Mouse (Mus musculus) kidney, embryonic 14.5 days (tissue): Measurements from ENCODE around the gene Nvl. TPM values are rescaled to one million over a fixed set of nuclear protein-coding genes. Genes with fewer than 3 reads are reported as not detected.

ENCODE experiments used
- ATAC-seq: fragments of 200-750 bp; cut with Nextera tagmentation; 2 replicates; pipeline ENCODE4 v1.8.0; 2017; ENCODE audit warnings: moderate number of reproducible peaks, mild to moderate bottlenecking, moderate TSS enrichment, moderate library complexity; ENCODE audit not compliant: low FRiP score, low TSS enrichment
- H3K27ac ChIP-seq: fragments of 300-500 bp; sonication (generic); 2 replicates; pipeline ENCODE4 v1.5.1; 2014; ENCODE audit warnings: low read depth, mild to moderate bottlenecking, low read length, moderate library complexity, mixed read lengths
- H3K27me3 ChIP-seq: fragments of 300-500 bp; sonication (generic); 2 replicates; pipeline ENCODE4 v1.6.1; 2014; ENCODE audit warnings: mild to moderate bottlenecking, low read length; ENCODE audit not compliant: control insufficient read depth, insufficient read depth
- H3K36me3 ChIP-seq: fragments of 300-500 bp; sonication (generic); 2 replicates; pipeline ENCODE4 v1.6.1; 2014; ENCODE audit warnings: low read length, mixed read lengths; ENCODE audit not compliant: control insufficient read depth, insufficient read depth
- H3K4me1 ChIP-seq: fragments of 300-500 bp; sonication (generic); 2 replicates; pipeline ENCODE4 v1.6.1; 2014; ENCODE audit warnings: low read length, mixed read lengths; ENCODE audit not compliant: control insufficient read depth, insufficient read depth
- H3K4me2 ChIP-seq: fragments of 300-500 bp; sonication (generic); replicated peaks from 2 replicates; pipeline ENCODE4 v1.6.1; 2014; ENCODE audit warnings: low read depth, mild to moderate bottlenecking, low read length
- H3K4me3 ChIP-seq: fragments of 300-500 bp; sonication (generic); 2 replicates; pipeline ENCODE4 v1.5.1; 2014; ENCODE audit warnings: mild to moderate bottlenecking, low read length
- H3K9ac ChIP-seq: fragments of 300-500 bp; sonication (generic); 2 replicates; pipeline ENCODE4 v1.6.1; 2014; ENCODE audit warnings: low read depth, mild to moderate bottlenecking, low read length, moderate library complexity
- H3K9me3 ChIP-seq: fragments of 300-500 bp; sonication (generic); 2 replicates; pipeline ENCODE4 v1.6.1; 2016; ENCODE audit warnings: low read length; ENCODE audit not compliant: control insufficient read depth
- WGBS: fragments of 180-500 bp; shearing (Covaris S2); extraction: QIAGEN DNeasy Blood & Tissue Kit; methylation state at CpG from one replicate; pipeline ENCODE4 v1.1.7; 2014; 5-methylcytosine and 5-hydroxymethylcytosine counted together
- polyA plus RNA-seq: library from polyadenylated mRNA; unstranded; fragments of >200 nt; fragmentation: Nextera tagmentation; extraction: Ambion mirVana; gene quantifications from 2 replicates; pipeline ENCODE4 v1.2.1, GENCODE M21; 2014

The Nvl gene
- polyA plus RNA-seq, 1 experiment from 2014 or later, result 41.1 TPM

GRCm38 (mm10) chr1:181124145-181124544, 19.9 kb downstream of the Nvl start:
- Histone ChIP-seq H3K9me3 (no peaks in the 10 kb centered on the region), H3K9ac (no peak overlapping the region), H3K4me1 (no peaks in the 10 kb centered on the region), H3K4me2 (no peak overlapping the region), H3K4me3 (no peak overlapping the region), H3K27ac (no peak overlapping the region), H3K36me3 (peaks cover 61% of the 10 kb centered on the region), H3K27me3 (no peaks in the 10 kb centered on the region)
- 94% methylated on average over 2 of the region's 2 CpGs for WGBS
- no peak for ATAC-seq

- H3K36me3 ChIP-seq, result peaks cover 53% of the 10 kb centered on the region
- H3K27me3 ChIP-seq, result no peaks in the 10 kb centered on the region
- no peak overlapping the region for H3K9ac ChIP-seq
- H3K4me1 ChIP-seq, result no peaks in the 10 kb centered on the region
- H3K27ac ChIP-seq, result no peak overlapping the region
- ATAC-seq, result no peak
- H3K4me2 ChIP-seq, result no peak overlapping the region
- no peaks in the 10 kb centered on the region for H3K9me3 ChIP-seq
- no peak overlapping the region for H3K4me3 ChIP-seq
- 89% methylated on average over 4 of the region's 4 CpGs for WGBS
These were observed 26.9 kb downstream of the Nvl start for GRCm38 (mm10) chr1:181117112-181117511.

GRCm38 (mm10) chr1:181090048-181090447, 54.0 kb downstream of the Nvl start:
- peaks cover 40% of the 10 kb centered on the region for H3K36me3 ChIP-seq
- H3K9ac ChIP-seq, result no peak overlapping the region
- H3K9me3 ChIP-seq, result no peaks in the 10 kb centered on the region
- no peaks in the 10 kb centered on the region for H3K4me1 ChIP-seq
- H3K27ac ChIP-seq, result no peak overlapping the region
- WGBS, result 79% methylated on average over 12 of the region's 12 CpGs
- H3K4me3 ChIP-seq, result no peak overlapping the region
- H3K4me2 ChIP-seq, result no peak overlapping the region
- no peak for ATAC-seq
- H3K27me3 ChIP-seq, result no peaks in the 10 kb centered on the region

GRCm38 (mm10) chr1:181084021-181084420, 60.0 kb downstream of the Nvl start:
- Histone ChIP-seq H3K36me3 (no peaks in the 10 kb centered on the region), H3K9ac (no peak overlapping the region), H3K27ac (no peak overlapping the region), H3K9me3 (no peaks in the 10 kb centered on the region), H3K4me1 (no peaks in the 10 kb centered on the region), H3K27me3 (no peaks in the 10 kb centered on the region), H3K4me2 (no peak overlapping the region), H3K4me3 (no peak overlapping the region)
- no peak for ATAC-seq
- 39% methylated on average over 2 of the region's 2 CpGs for WGBS

GRCm38 (mm10) chr1:181073075-181073474, 70.9 kb downstream of the Nvl start:
- no peak for ATAC-seq
- H3K4me2 ChIP-seq, result no peak overlapping the region
- H3K36me3 ChIP-seq, result no peaks in the 10 kb centered on the region
- no peak overlapping the region for H3K9ac ChIP-seq
- WGBS, result 51% methylated on average over 5 of the region's 5 CpGs
- no peaks in the 10 kb centered on the region; the same call in 1 of the 2 replicates for H3K27me3 ChIP-seq
- no peaks in the 10 kb centered on the region for H3K9me3 ChIP-seq
- H3K27ac ChIP-seq, result no peak overlapping the region
- no peaks in the 10 kb centered on the region for H3K4me1 ChIP-seq
- no peak overlapping the region for H3K4me3 ChIP-seq

GRCm38 (mm10) chr1:181069671-181070070, 74.3 kb downstream of the Nvl start:
- Histone ChIP-seq H3K27me3 (no peaks in the 10 kb centered on the region), H3K9me3 (no peaks in the 10 kb centered on the region), H3K27ac (no peak overlapping the region), H3K4me2 (no peak overlapping the region), H3K4me1 (no peaks in the 10 kb centered on the region), H3K9ac (no peak overlapping the region), H3K4me3 (no peak overlapping the region), H3K36me3 (no peaks in the 10 kb centered on the region)
- no peak for ATAC-seq
- WGBS, result 73% methylated on average over 11 of the region's 11 CpGs

- WGBS, result 86% methylated on average over 1 of the region's 1 CpGs
- Histone ChIP-seq H3K9me3 (no peaks in the 10 kb centered on the region), H3K9ac (no peak overlapping the region), H3K4me2 (no peak overlapping the region), H3K4me1 (no peaks in the 10 kb centered on the region), H3K36me3 (no peaks in the 10 kb centered on the region), H3K4me3 (no peak overlapping the region), H3K27ac (no peak overlapping the region), H3K27me3 (no peaks in the 10 kb centered on the region)
- ATAC-seq, result no peak
These were observed 75.7 kb downstream of the Nvl start for GRCm38 (mm10) chr1:181068344-181068743.

- WGBS, result 75% methylated on average over 6 of the region's 6 CpGs
- H3K36me3 ChIP-seq, result no peaks in the 10 kb centered on the region
- no peak overlapping the region for H3K27ac ChIP-seq
- H3K4me2 ChIP-seq, result no peak overlapping the region
- H3K9ac ChIP-seq, result no peak overlapping the region
- H3K9me3 ChIP-seq, result no peaks in the 10 kb centered on the region
- no peaks in the 10 kb centered on the region for H3K27me3 ChIP-seq
- ATAC-seq, result no peak
- no peaks in the 10 kb centered on the region for H3K4me1 ChIP-seq
- no peak overlapping the region for H3K4me3 ChIP-seq
These were observed 79.4 kb downstream of the Nvl start for GRCm38 (mm10) chr1:181064648-181065047.

- Histone ChIP-seq H3K4me1 (no peaks in the 10 kb centered on the region), H3K27me3 (no peaks in the 10 kb centered on the region), H3K4me3 (no peak overlapping the region), H3K27ac (no peak overlapping the region), H3K4me2 (no peak overlapping the region), H3K9ac (no peak overlapping the region), H3K9me3 (no peaks in the 10 kb centered on the region), H3K36me3 (no peaks in the 10 kb centered on the region)
- ATAC-seq, result no peak
- WGBS, result 82% methylated on average over 2 of the region's 2 CpGs
These were observed 80.0 kb downstream of the Nvl start for GRCm38 (mm10) chr1:181063991-181064390.
